Mouse (Mus musculus) liver, embryonic 15.5 days (tissue): ENCODE results near the gene Deup1. TPM values are rescaled to one million over a fixed set of nuclear protein-coding genes. Genes with fewer than 3 reads are reported as not detected.
A peak's percentile ranks its signal among the peaks of the same experiment; 100 is the strongest.

Experiments used
- ATAC-seq: fragments of 200-750 bp; cut with Nextera tagmentation; 2 replicates; pipeline ENCODE4 v1.8.0; 2017; ENCODE audit warnings: moderate number of reproducible peaks, mild to moderate bottlenecking, moderate library complexity; ENCODE audit not compliant: insufficient read depth
- H3K27ac ChIP-seq: fragments of 300-500 bp; sonication (generic); replicated peaks from 2 replicates; pipeline ENCODE4 v1.5.1; 2015; ENCODE audit warnings: mild to moderate bottlenecking, inconsistent platforms
- H3K27me3 ChIP-seq: fragments of 300-500 bp; sonication (generic); 2 replicates; pipeline ENCODE4 v1.6.1; 2015; ENCODE audit warnings: mild to moderate bottlenecking, inconsistent platforms
- H3K36me3 ChIP-seq: fragments of 300-500 bp; sonication (generic); replicated peaks from 2 replicates; pipeline ENCODE4 v1.6.1; 2015; ENCODE audit warnings: moderate library complexity, mild to moderate bottlenecking, inconsistent platforms
- H3K4me1 ChIP-seq: fragments of 300-500 bp; sonication (generic); replicated peaks from 2 replicates; pipeline ENCODE4 v1.6.1; 2015; ENCODE audit warnings: inconsistent platforms
- H3K4me2 ChIP-seq: fragments of 300-500 bp; sonication (generic); 2 replicates; pipeline ENCODE4 v1.6.1; 2015; ENCODE audit warnings: moderate library complexity, mild to moderate bottlenecking, inconsistent platforms
- H3K4me3 ChIP-seq: fragments of 300-500 bp; sonication (generic); replicated peaks from 2 replicates; pipeline ENCODE4 v1.5.1; 2015; ENCODE audit warnings: mild to moderate bottlenecking, inconsistent platforms
- H3K9ac ChIP-seq: fragments of 300-500 bp; sonication (generic); 2 replicates; pipeline ENCODE4 v1.6.1; 2015; ENCODE audit warnings: moderate library complexity, mild to moderate bottlenecking, inconsistent platforms
- H3K9me3 ChIP-seq: fragments of 300-500 bp; sonication (generic); replicated peaks from 2 replicates; pipeline ENCODE4 v1.6.1; 2016; ENCODE audit warnings: inconsistent platforms
- WGBS: fragments of 180-500 bp; shearing (Covaris S2); methylation state at CpG from one replicate; pipeline ENCODE4 v1.1.7; 2015; ENCODE audit warnings: mixed read lengths; ENCODE audit not compliant: insufficient replicate concordance; 5-methylcytosine and 5-hydroxymethylcytosine counted together
- polyA plus RNA-seq: library from polyadenylated mRNA; unstranded; fragments of >200 nt; fragmentation: Nextera tagmentation; extraction: Ambion mirVana; gene quantifications from 2 replicates; pipeline ENCODE4 v1.2.1, GENCODE M21; 2015

Deup1 gene
- polyA plus RNA-seq, 1 experiment from 2014 or later = 0.14 TPM

DNA sequence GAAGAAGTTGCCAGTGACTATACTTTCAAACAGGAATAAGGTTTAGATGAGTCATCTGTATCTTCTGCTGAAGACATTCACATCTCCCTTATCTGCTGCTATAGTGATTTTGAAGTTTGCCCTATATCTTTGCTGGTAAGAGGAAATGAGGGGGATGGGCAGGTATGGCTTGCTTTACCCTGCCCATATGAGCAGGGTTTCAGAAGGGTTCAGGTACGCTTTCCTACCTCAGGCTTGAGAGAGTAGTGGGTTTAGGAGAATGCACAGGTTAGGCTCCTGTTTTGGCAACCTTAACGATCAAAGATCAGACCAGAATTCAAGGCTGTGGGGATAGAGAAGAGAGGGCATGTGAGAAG, 97.8 kb downstream of the Deup1 start:
- no peak for ATAC-seq
- H3K4me1 ChIP-seq = peaks cover 32% of the 10 kb centered on the region
- no peak overlapping the region for H3K27ac ChIP-seq
- no peak overlapping the region for H3K4me3 ChIP-seq
- WGBS = 55% methylated on average over 2 of the region's 2 CpGs
- H3K9me3 ChIP-seq = no peaks in the 10 kb centered on the region
- H3K36me3 ChIP-seq = 0 out of 2 replicates have a peak, but pooled peaks cover 3% of the 10 kb centered on the region
- H3K9ac ChIP-seq = no peak overlapping the region
- H3K27me3 ChIP-seq = no peaks in the 10 kb centered on the region
- H3K4me2 ChIP-seq = no peak overlapping the region

DNA sequence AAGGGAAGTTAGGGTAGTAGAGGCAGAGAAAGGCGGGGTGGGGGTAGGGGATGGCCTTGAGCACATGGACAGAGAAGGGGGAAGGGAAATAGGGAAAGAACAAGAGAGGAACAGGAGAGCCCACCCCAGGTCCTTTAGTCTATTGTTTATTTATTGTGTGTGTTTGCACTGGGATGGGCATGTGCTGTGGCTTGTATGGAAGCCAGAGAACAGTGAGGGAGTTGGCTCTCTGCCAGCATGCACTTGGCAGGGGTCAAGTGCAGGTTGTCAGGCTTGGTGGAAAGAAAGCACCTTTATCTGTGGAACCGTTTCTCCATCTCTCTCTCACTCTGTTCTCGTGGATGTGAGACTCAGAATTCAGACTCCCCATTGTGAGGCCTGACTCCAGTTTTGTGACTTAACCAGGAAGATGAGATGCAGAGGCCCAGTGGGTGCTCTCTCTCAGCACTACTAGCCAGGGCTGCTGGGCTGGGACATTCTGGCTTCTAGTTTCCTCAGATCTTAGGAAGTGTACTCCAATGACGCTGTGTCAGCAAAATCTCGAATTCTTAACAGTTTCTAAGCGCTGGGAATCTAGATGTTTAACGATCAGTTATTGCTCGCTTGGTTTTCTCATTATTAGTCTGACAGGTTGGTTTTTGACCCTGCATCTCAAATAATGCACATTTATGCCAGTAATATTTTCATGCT, 98.3 kb downstream of the Deup1 start:
- Histone ChIP-seq H3K9me3 (no peaks in the 10 kb centered on the region), H3K36me3 (0 out of 2 replicates have a peak, but pooled peaks cover 3% of the 10 kb centered on the region), H3K27me3 (no peaks in the 10 kb centered on the region), H3K4me3 (no peak overlapping the region), H3K9ac (no peak overlapping the region), H3K27ac (no peak overlapping the region), H3K4me1 (peaks cover 27% of the 10 kb centered on the region), H3K4me2 (no peak overlapping the region)
- WGBS = 54% methylated on average over 8 of the region's 8 CpGs
- ATAC-seq = 0 out of 2 replicates have a peak, but pooled peaks have one; percentile 32

DNA sequence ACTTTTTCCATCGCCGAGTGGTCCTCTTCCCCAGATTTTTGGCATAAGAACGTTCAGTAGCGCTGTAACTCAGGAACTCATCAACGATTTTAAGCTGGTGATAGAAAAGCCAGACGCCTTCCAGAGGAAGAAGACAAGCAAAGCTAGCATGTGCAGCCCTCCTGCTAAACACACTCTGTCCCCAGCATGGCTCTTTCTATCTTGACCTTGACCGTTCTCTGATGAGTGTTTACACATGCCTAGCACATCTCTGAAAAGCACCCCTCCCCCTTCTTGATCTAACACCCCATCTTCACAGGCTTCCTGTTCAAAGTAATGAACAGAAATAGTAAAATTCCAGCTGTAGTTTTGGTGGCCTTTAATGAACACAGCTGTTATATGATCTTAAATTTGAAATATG, 99.4 kb downstream of the Deup1 start:
- H3K4me2 ChIP-seq = no peak overlapping the region
- H3K4me3 ChIP-seq = no peak overlapping the region
- H3K9me3 ChIP-seq = no peaks in the 10 kb centered on the region
- no peaks in the 10 kb centered on the region for H3K27me3 ChIP-seq
- WGBS = 79% methylated on average over 7 of the region's 7 CpGs
- H3K36me3 ChIP-seq = 0 out of 2 replicates have a peak, but pooled peaks cover 3% of the 10 kb centered on the region
- no peak overlapping the region for H3K27ac ChIP-seq
- no peak overlapping the region for H3K9ac ChIP-seq
- peaks cover 27% of the 10 kb centered on the region for H3K4me1 ChIP-seq
- ATAC-seq = no peak

DNA sequence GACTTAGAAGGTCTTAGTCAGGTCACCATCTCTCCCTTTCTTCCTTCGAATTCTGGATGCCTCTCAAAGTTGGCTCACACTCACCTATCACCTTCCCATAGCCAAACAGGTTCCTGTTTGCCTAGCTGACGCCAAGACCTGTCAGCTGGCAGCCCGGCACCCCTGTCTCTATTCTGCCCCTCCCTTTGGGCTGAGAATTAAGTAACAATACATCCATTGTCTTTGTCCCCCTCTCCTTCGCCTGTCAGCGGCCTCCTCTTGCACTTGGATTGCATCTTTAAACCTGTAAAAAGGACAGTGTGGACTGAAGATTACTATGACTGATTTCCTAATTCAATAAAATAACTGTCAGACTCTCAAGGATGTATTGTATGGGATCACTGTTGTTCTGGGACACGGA, 99.9 kb downstream of the Deup1 start:
- H3K4me1 ChIP-seq = peaks cover 27% of the 10 kb centered on the region
- H3K4me2 ChIP-seq = no peak overlapping the region
- no peak overlapping the region for H3K27ac ChIP-seq
- 64% methylated on average over 6 of the region's 6 CpGs for WGBS
- H3K4me3 ChIP-seq = no peak overlapping the region
- H3K9me3 ChIP-seq = no peaks in the 10 kb centered on the region
- no peak for ATAC-seq
- H3K27me3 ChIP-seq = no peaks in the 10 kb centered on the region
- H3K9ac ChIP-seq = no peak overlapping the region
- H3K36me3 ChIP-seq = 0 out of 2 replicates have a peak, but pooled peaks cover 3% of the 10 kb centered on the region

DNA sequence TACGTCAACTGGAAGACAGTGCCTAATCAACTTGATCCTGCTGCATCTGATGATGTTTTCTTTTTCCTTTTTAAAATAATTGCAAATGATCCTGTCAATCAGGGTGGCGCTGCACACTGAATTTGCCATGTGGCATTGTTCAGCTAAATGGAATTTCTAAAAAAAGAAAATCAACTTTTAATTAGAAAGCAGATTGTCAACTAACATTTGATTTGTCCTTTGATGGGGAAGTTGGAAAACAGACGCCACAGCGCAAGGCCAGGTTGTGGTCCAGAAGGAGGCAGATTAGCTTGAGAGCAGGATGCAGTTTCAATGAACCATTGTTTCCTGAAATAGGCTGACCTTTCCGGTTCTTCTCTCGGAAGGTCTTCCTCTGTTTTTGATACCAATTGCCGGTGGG, 101.2 kb downstream of the Deup1 start:
- 62% methylated on average over 7 of the region's 7 CpGs for WGBS

DNA sequence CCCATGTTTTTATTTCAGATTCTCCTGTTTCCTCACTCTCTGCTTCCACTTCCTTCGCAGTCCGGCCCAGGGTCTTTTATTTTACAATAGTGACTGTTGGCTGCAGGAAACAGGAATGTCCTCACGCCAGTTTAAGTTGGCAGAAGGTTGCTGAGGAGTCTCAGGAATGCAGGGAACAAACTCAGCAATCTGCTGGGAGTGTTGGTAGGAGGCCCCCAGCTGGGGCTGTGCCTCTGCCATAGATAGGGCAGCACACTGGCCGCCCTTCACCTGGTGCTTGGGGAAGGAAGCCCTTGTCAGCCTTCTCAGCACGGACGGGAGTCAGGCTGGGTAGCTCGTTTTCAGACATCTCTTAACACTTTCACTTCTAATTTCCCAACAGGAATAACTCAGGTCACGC, 102.5 kb downstream of the Deup1 start:
- no peak overlapping the region for H3K4me2 ChIP-seq
- no peak overlapping the region for H3K27ac ChIP-seq
- no peak overlapping the region for H3K9ac ChIP-seq
- no peaks in the 10 kb centered on the region for H3K27me3 ChIP-seq
- peaks cover 18% of the 10 kb centered on the region for H3K4me1 ChIP-seq
- no peak overlapping the region for H3K4me3 ChIP-seq
- 51% methylated on average over 8 of the region's 8 CpGs for WGBS
- no peaks in the 10 kb centered on the region for H3K36me3 ChIP-seq
- no peaks in the 10 kb centered on the region for H3K9me3 ChIP-seq
- ATAC-seq = no peak

More for the DNA sequence above, 101.2 kb downstream of the Deup1 start:
- Histone ChIP-seq H3K4me2 (no peak overlapping the region), H3K9me3 (no peaks in the 10 kb centered on the region), H3K4me3 (no peak overlapping the region), H3K4me1 (peaks cover 27% of the 10 kb centered on the region), H3K27me3 (no peaks in the 10 kb centered on the region), H3K27ac (no peak overlapping the region), H3K9ac (no peak overlapping the region), H3K36me3 (0 out of 2 replicates have a peak, but pooled peaks cover 2% of the 10 kb centered on the region)
- ATAC-seq = no peak

DNA sequence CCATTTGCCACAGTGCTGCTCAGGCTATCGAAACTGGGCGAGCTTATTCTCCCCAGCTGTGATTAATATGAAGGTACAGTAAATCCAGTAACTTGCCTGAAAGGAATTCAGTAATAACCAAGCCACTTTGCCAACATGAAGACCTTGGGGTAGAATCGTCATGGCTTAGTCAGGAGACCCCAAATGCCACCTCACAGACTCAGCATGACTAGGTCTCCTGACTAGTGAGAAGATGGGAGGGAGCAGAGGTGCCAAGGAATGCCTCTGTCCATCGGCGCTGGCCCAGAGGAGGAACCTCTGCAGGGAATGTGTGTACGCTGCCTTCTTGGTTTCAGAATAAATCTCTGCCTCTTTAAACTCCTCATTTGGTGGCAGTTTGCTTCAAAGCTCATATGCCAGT, 104.1 kb downstream of the Deup1 start:
- 77% methylated on average over 6 of the region's 6 CpGs for WGBS
- peaks cover 4% of the 10 kb centered on the region; the same call in 1 of the 2 replicates for H3K4me1 ChIP-seq
- H3K36me3 ChIP-seq = no peaks in the 10 kb centered on the region
- no peak for ATAC-seq
- H3K9ac ChIP-seq = no peak overlapping the region
- H3K9me3 ChIP-seq = no peaks in the 10 kb centered on the region
- H3K27ac ChIP-seq = no peak overlapping the region
- no peaks in the 10 kb centered on the region for H3K27me3 ChIP-seq
- no peak overlapping the region for H3K4me3 ChIP-seq
- no peak overlapping the region for H3K4me2 ChIP-seq

DNA sequence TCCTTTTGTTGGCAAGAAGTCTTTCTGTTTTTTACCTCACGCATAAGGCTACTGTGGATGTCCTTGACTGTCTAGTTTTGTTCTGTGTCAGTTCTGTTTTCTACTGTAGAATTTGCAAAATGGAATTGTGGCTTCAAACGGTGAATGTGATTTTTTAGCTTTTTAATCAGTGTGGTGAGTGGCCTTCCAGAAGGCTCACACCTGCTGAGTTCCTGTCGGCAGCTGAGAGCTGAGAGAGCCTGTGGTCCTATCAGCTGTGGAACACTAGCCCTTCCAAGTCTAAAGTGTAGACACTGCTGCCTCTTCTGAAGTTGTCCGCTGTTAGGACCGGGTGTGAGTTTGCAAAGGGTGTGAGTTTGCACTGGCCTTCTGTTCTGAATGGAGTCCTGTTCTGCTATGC, 104.8 kb downstream of the Deup1 start:
- no peaks in the 10 kb centered on the region for H3K4me1 ChIP-seq
- H3K4me3 ChIP-seq = no peak overlapping the region
- 67% methylated on average over 5 of the region's 5 CpGs for WGBS
- H3K9me3 ChIP-seq = no peaks in the 10 kb centered on the region
- H3K9ac ChIP-seq = no peak overlapping the region
- no peaks in the 10 kb centered on the region for H3K36me3 ChIP-seq
- H3K27ac ChIP-seq = no peak overlapping the region
- no peak for ATAC-seq
- no peak overlapping the region for H3K4me2 ChIP-seq
- no peaks in the 10 kb centered on the region for H3K27me3 ChIP-seq

DNA sequence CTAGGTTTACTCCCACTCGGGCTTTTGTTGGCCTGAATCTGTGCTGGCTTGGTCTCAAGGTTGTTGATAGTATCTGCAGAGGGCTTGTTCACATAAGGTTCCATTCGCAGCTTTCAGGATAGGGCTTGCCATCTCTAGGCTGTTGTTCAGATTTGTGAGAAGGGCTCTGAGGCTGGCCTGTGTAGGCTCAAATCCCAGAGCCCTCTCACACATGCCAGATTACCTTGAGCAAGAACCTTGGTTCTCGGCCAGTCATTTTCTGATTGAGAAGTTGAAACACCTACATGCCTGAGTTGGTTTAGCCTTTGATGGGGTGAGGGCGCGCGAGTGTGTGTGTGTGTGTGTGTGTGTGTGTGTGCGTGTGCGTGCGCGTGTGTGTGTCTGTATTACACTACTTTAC, 105.4 kb downstream of the Deup1 start:
- 78% methylated on average over 10 of the region's 10 CpGs for WGBS
- H3K9ac ChIP-seq = no peak overlapping the region
- H3K4me2 ChIP-seq = no peak overlapping the region
- H3K27me3 ChIP-seq = no peaks in the 10 kb centered on the region
- H3K4me1 ChIP-seq = no peaks in the 10 kb centered on the region
- H3K9me3 ChIP-seq = no peaks in the 10 kb centered on the region
- no peaks in the 10 kb centered on the region for H3K36me3 ChIP-seq
- H3K27ac ChIP-seq = no peak overlapping the region
- ATAC-seq = no peak
- no peak overlapping the region for H3K4me3 ChIP-seq

DNA sequence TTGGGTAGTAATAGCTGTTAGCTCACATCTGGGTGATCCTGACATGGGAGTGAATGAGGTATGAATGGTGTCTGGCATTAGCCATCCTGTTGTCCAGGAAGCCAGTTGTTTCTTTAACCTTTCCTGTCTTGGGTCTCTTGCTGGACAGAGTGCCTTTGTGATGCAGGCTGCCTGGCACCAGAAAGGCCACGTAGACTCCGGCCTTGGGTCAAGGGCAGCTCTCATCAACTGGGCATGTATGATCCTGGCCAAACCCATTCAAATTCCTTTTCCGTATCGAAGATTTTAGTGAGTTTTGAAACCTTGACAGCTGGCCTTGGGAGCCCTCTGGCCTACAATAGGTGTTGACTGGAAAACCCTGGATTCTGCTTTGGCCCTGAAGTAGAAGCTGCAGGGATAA, 109.8 kb downstream of the Deup1 start:
- Histone ChIP-seq H3K27ac (no peak overlapping the region), H3K36me3 (no peaks in the 10 kb centered on the region), H3K9me3 (no peaks in the 10 kb centered on the region), H3K4me2 (no peak overlapping the region), H3K9ac (no peak overlapping the region), H3K27me3 (no peaks in the 10 kb centered on the region), H3K4me1 (no peaks in the 10 kb centered on the region), H3K4me3 (no peak overlapping the region)
- WGBS = 80% methylated on average over 4 of the region's 4 CpGs
- ATAC-seq = no peak

DNA sequence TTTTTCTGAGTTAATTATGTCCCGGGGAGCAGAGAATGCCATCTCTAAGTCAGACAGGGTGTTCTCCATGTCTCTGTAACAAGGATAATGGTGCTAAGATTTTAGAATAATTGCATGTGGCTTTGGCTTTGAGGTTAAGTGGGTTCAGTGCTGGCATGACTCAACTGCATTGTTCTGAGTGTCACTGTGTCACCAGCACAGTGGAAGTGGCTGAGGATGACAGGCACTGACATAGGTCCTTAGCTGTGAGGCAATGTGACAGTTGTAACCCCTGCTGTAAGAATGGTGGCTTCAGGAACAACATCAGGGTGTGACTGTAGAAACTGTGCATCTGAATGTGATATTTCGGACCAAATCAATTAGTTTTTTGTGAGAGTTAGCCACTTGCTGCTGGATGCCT, 111.7 kb downstream of the Deup1 start:
- Histone ChIP-seq H3K27ac (no peak overlapping the region), H3K9ac (no peak overlapping the region), H3K4me2 (no peak overlapping the region), H3K4me1 (no peaks in the 10 kb centered on the region; the same call in 1 of the 2 replicates), H3K9me3 (no peaks in the 10 kb centered on the region), H3K36me3 (no peaks in the 10 kb centered on the region), H3K4me3 (no peak overlapping the region), H3K27me3 (no peaks in the 10 kb centered on the region)
- 65% methylated on average over 2 of the region's 2 CpGs for WGBS
- ATAC-seq = no peak

DNA sequence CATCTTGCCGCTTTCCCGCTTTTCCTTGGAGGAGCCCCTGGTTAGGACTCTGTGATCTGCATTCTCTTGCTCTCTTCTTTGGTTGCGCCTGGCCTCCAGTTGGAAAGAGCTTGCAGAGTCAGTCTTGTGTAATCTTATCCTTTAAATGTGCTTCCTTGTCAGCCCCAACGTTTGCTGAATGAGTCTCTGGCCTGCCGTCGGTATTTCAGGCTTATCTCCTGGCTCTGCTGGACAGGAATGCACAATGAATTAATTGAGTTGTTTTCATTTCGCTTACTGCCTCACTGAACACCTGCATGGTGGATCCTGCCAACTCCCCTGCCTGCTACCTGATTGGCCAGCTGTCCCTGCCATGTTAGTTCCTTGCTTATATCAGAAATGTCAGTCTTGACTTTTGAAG, 114.8 kb downstream of the Deup1 start:
- Histone ChIP-seq H3K9me3 (no peaks in the 10 kb centered on the region), H3K27ac (no peak overlapping the region), H3K9ac (no peak overlapping the region), H3K27me3 (no peaks in the 10 kb centered on the region), H3K4me2 (no peak overlapping the region), H3K36me3 (no peaks in the 10 kb centered on the region), H3K4me3 (no peak overlapping the region), H3K4me1 (peaks cover 2% of the 10 kb centered on the region; the same call in 1 of the 2 replicates)
- WGBS = 58% methylated on average over 7 of the region's 7 CpGs
- no peak for ATAC-seq
